Mouse (Mus musculus) forebrain, embryonic 16.5 days (tissue): Measurements from ENCODE around the gene Dnah8. TPM values are rescaled to one million over a fixed set of nuclear protein-coding genes. Genes with fewer than 3 reads are reported as not detected.
"Not testable (repeated sequence)": the region's sequence is repeated elsewhere in the genome, so short reads cannot be mapped to it uniquely, and the experiment has no call there.

Source experiments
- ATAC-seq: fragments of 200-750 bp; cut with Nextera tagmentation; 2 replicates; pipeline ENCODE4 v1.8.0; 2017; ENCODE audit warnings: mild to moderate bottlenecking, moderate library complexity
- H3K27ac ChIP-seq: fragments of 300-500 bp; sonication (generic); 2 replicates; pipeline ENCODE4 v1.5.1; 2014; ENCODE audit warnings: low read length, control low read depth
- H3K27me3 ChIP-seq: fragments of 300-500 bp; sonication (generic); replicated peaks from 2 replicates; pipeline ENCODE4 v1.6.1; 2014; ENCODE audit warnings: low read length; ENCODE audit not compliant: control insufficient read depth, insufficient read depth
- H3K36me3 ChIP-seq: fragments of 300-500 bp; sonication (generic); 2 replicates; pipeline ENCODE4 v1.6.1; 2014; ENCODE audit not compliant: control insufficient read depth, insufficient read depth
- H3K4me1 ChIP-seq: fragments of 300-500 bp; sonication (generic); replicated peaks from 2 replicates; pipeline ENCODE4 v1.6.1; 2014; ENCODE audit warnings: low read length; ENCODE audit not compliant: control insufficient read depth, insufficient read depth
- H3K4me2 ChIP-seq: fragments of 300-500 bp; sonication (generic); 2 replicates; pipeline ENCODE4 v1.6.1; 2014; ENCODE audit warnings: mild to moderate bottlenecking, low read length, control low read depth
- H3K4me3 ChIP-seq: fragments of 300-500 bp; sonication (generic); replicated peaks from 2 replicates; pipeline ENCODE4 v1.5.1; 2014; ENCODE audit warnings: mild to moderate bottlenecking, low read length, control low read depth
- H3K9ac ChIP-seq: fragments of 300-500 bp; sonication (generic); replicated peaks from 2 replicates; pipeline ENCODE4 v1.6.1; 2014; ENCODE audit warnings: low read depth, low read length, control low read depth
- H3K9me3 ChIP-seq: fragments of 300-500 bp; sonication (generic); 2 replicates; pipeline ENCODE4 v1.6.1; 2016; ENCODE audit warnings: low read length; ENCODE audit not compliant: control insufficient read depth
- WGBS: fragments of 180-500 bp; shearing (Covaris S2); extraction: QIAGEN DNeasy Blood & Tissue Kit; methylation state at CpG from one replicate; pipeline ENCODE4 v1.1.7; 2014; 5-methylcytosine and 5-hydroxymethylcytosine counted together
- polyA plus RNA-seq: library from polyadenylated mRNA; unstranded; fragments of >200 nt; fragmentation: Nextera tagmentation; extraction: Ambion mirVana; gene quantifications from 2 replicates; pipeline ENCODE4 v1.2.1, GENCODE M21; 2015

Dnah8 gene
- polyA plus RNA-seq, 1 experiment from 2014 or later, result 1.6 TPM

GRCm38 (mm10) chr17:30616203-30616602 is 8.0 kb upstream of the Dnah8 start:
- no peak overlapping the region for H3K27ac ChIP-seq
- H3K4me2 ChIP-seq, result no peak overlapping the region
- H3K9ac ChIP-seq, result no peak overlapping the region
- no peak for ATAC-seq
- 90% methylated on average over 5 of the region's 5 CpGs for WGBS
- no peaks in the 10 kb centered on the region for H3K36me3 ChIP-seq
- no peaks in the 10 kb centered on the region for H3K27me3 ChIP-seq
- H3K9me3 ChIP-seq, result no peaks in the 10 kb centered on the region
- H3K4me3 ChIP-seq, result no peak overlapping the region
- H3K4me1 ChIP-seq, result peaks cover 8% of the 10 kb centered on the region

- Histone ChIP-seq H3K27ac (no peak overlapping the region), H3K27me3 (no peaks in the 10 kb centered on the region), H3K4me2 (no peak overlapping the region), H3K9ac (no peak overlapping the region), H3K4me3 (no peak overlapping the region), H3K9me3 (no peaks in the 10 kb centered on the region), H3K4me1 (no peaks in the 10 kb centered on the region), H3K36me3 (no peaks in the 10 kb centered on the region)
- WGBS, result 78% methylated on average over 3 of the region's 3 CpGs
- ATAC-seq, result no peak
Measured at GRCm38 (mm10) chr17:30618136-30618891, 5.8 kb upstream of the Dnah8 start.

- no peak for ATAC-seq
- H3K4me1 ChIP-seq, result no peaks in the 10 kb centered on the region
- no peaks in the 10 kb centered on the region for H3K36me3 ChIP-seq
- 41% methylated on average over 2 of the region's 2 CpGs for WGBS
- no peaks in the 10 kb centered on the region for H3K9me3 ChIP-seq
- no peak overlapping the region for H3K4me2 ChIP-seq
- no peak overlapping the region for H3K9ac ChIP-seq
- no peaks in the 10 kb centered on the region for H3K27me3 ChIP-seq
- no peak overlapping the region for H3K27ac ChIP-seq
- H3K4me3 ChIP-seq, result no peak overlapping the region
Measured at GRCm38 (mm10) chr17:30619153-30619552, 5.0 kb upstream of the Dnah8 start.

GRCm38 (mm10) chr17:30620548-30620947 is 3.6 kb upstream of the Dnah8 start:
- Histone ChIP-seq H3K4me2 (no peak overlapping the region), H3K36me3 (no peaks in the 10 kb centered on the region), H3K9me3 (no peaks in the 10 kb centered on the region), H3K4me3 (no peak overlapping the region), H3K27me3 (no peaks in the 10 kb centered on the region), H3K4me1 (no peaks in the 10 kb centered on the region), H3K9ac (no peak overlapping the region), H3K27ac (no peak overlapping the region)
- no peak for ATAC-seq
- WGBS, result 75% methylated on average over 2 of the region's 2 CpGs

- Histone ChIP-seq H3K27me3 (no peaks in the 10 kb centered on the region), H3K9ac (no peak overlapping the region), H3K36me3 (no peaks in the 10 kb centered on the region), H3K27ac (no peak overlapping the region), H3K4me3 (no peak overlapping the region), H3K4me1 (no peaks in the 10 kb centered on the region), H3K4me2 (no peak overlapping the region), H3K9me3 (no peaks in the 10 kb centered on the region)
- 70% methylated on average over 4 of the region's 4 CpGs for WGBS
- ATAC-seq, result no peak
Measured at GRCm38 (mm10) chr17:30621450-30621849, 2.7 kb upstream of the Dnah8 start.

- Histone ChIP-seq H3K4me2 (no peak overlapping the region), H3K4me1 (no peaks in the 10 kb centered on the region), H3K9me3 (no peaks in the 10 kb centered on the region), H3K27me3 (no peaks in the 10 kb centered on the region), H3K9ac (no peak overlapping the region), H3K4me3 (no peak overlapping the region), H3K27ac (no peak overlapping the region), H3K36me3 (no peaks in the 10 kb centered on the region)
- 87% methylated on average over 3 of the region's 3 CpGs for WGBS
- no peak for ATAC-seq
Measured at GRCm38 (mm10) chr17:30623200-30623599, 954 bp upstream of the Dnah8 start.

GRCm38 (mm10) chr17:30626719-30627118 is 2.6 kb downstream of the Dnah8 start, which contains the start of gene Glo1:
Glo1 (minus strand) TSS chr17:30626871.
- not testable (repeated sequence) for H3K9me3 ChIP-seq, H3K36me3 ChIP-seq, H3K4me2 ChIP-seq, ATAC-seq, H3K27me3 ChIP-seq, H3K4me1 ChIP-seq, H3K27ac ChIP-seq, H3K9ac ChIP-seq, H3K4me3 ChIP-seq
- WGBS, result no CpG with 5 or more reads among the region's 20 CpGs

GRCm38 (mm10) chr17:30635367-30635766 is 11.2 kb downstream of the Dnah8 start:
- 29% methylated on average over 17 of the region's 17 CpGs for WGBS
- H3K9me3 ChIP-seq, result no peaks in the 10 kb centered on the region
- H3K36me3 ChIP-seq, result no peaks in the 10 kb centered on the region
- H3K4me1 ChIP-seq, result no peaks in the 10 kb centered on the region
- no peak overlapping the region for H3K4me2 ChIP-seq
- H3K9ac ChIP-seq, result no peak overlapping the region
- no peak overlapping the region for H3K27ac ChIP-seq
- no peak overlapping the region for H3K4me3 ChIP-seq
- ATAC-seq, result no peak
- H3K27me3 ChIP-seq, result no peaks in the 10 kb centered on the region

GRCm38 (mm10) chr17:30637714-30638113 is 13.6 kb downstream of the Dnah8 start:
- no peak for ATAC-seq
- Histone ChIP-seq H3K36me3 (no peaks in the 10 kb centered on the region), H3K9me3 (no peaks in the 10 kb centered on the region), H3K4me3 (no peak overlapping the region), H3K27me3 (no peaks in the 10 kb centered on the region), H3K4me1 (no peaks in the 10 kb centered on the region), H3K27ac (no peak overlapping the region), H3K9ac (no peak overlapping the region), H3K4me2 (no peak overlapping the region)
- WGBS, result 38% methylated on average over 1 of the region's 1 CpGs

- no peak overlapping the region for H3K27ac ChIP-seq
- 60% methylated on average over 2 of the region's 2 CpGs for WGBS
- no peak overlapping the region for H3K9ac ChIP-seq
- ATAC-seq, result no peak
- no peaks in the 10 kb centered on the region for H3K27me3 ChIP-seq
- no peaks in the 10 kb centered on the region for H3K4me1 ChIP-seq
- H3K9me3 ChIP-seq, result no peaks in the 10 kb centered on the region
- H3K4me3 ChIP-seq, result no peak overlapping the region
- H3K4me2 ChIP-seq, result no peak overlapping the region
- no peaks in the 10 kb centered on the region for H3K36me3 ChIP-seq
Measured at GRCm38 (mm10) chr17:30638996-30639395, 14.8 kb downstream of the Dnah8 start.
